Mouse (Mus musculus) embryonic facial prominence, embryonic 11.5 days (tissue): ENCODE measurements around the gene Lrrc75b. TPM values are rescaled to one million over a fixed set of nuclear protein-coding genes. Genes with fewer than 3 reads are reported as not detected.

Experiments
- ATAC-seq: fragments of 200-750 bp; cut with Nextera tagmentation; replicated peaks from 2 replicates; pipeline ENCODE4 v1.8.0; 2017; ENCODE audit warnings: low read depth; ENCODE audit not compliant: insufficient number of reproducible peaks, low FRiP score, low TSS enrichment
- DNase-seq: peaks from one replicate; pipeline ENCODE4 v3.0.0-alpha.2; 2015; ENCODE audit warnings: low spot score
- H3K27ac ChIP-seq: fragments of 300-500 bp; sonication (generic); replicated peaks from 2 replicates; pipeline ENCODE4 v1.5.1; 2014; ENCODE audit warnings: mild to moderate bottlenecking, low read depth, low read length, control low read depth
- H3K27me3 ChIP-seq: fragments of 300-500 bp; sonication (generic); 2 replicates; pipeline ENCODE4 v1.6.1; 2014; ENCODE audit warnings: mild to moderate bottlenecking, low read length, moderate library complexity, mixed read lengths; ENCODE audit not compliant: control insufficient read depth, insufficient read depth
- H3K36me3 ChIP-seq: fragments of 300-500 bp; sonication (generic); replicated peaks from 2 replicates; pipeline ENCODE4 v1.6.1; 2014; ENCODE audit warnings: low read depth, mild to moderate bottlenecking, low read length, moderate library complexity, mixed read lengths; ENCODE audit not compliant: control insufficient read depth, insufficient read depth
- H3K4me1 ChIP-seq: fragments of 300-500 bp; sonication (generic); 2 replicates; pipeline ENCODE4 v1.6.1; 2014; ENCODE audit warnings: low read length, mixed read lengths; ENCODE audit not compliant: control insufficient read depth, insufficient read depth
- H3K4me2 ChIP-seq: fragments of 300-500 bp; sonication (generic); 2 replicates; pipeline ENCODE4 v1.6.1; 2014; ENCODE audit warnings: low read depth, mild to moderate bottlenecking, control low read depth, low read length, moderate library complexity
- H3K4me3 ChIP-seq: fragments of 300-500 bp; sonication (generic); 2 replicates; pipeline ENCODE4 v1.5.1; 2014; ENCODE audit warnings: low read depth, low read length, control low read depth
- H3K9ac ChIP-seq: fragments of 300-500 bp; sonication (generic); replicated peaks from 2 replicates; pipeline ENCODE4 v1.6.1; 2014; ENCODE audit warnings: mild to moderate bottlenecking, control low read depth, low read length
- H3K9me3 ChIP-seq: fragments of 300-500 bp; sonication (generic); replicated peaks from 2 replicates; pipeline ENCODE4 v1.6.1; 2016; ENCODE audit warnings: mild to moderate bottlenecking, low read length, inconsistent platforms, mixed read lengths; ENCODE audit not compliant: control insufficient read depth
- WGBS: fragments of 180-500 bp; shearing (Covaris S2); extraction: QIAGEN DNeasy Blood & Tissue Kit; methylation state at CpG from one replicate; pipeline ENCODE4 v1.1.7; 2014; 5-methylcytosine and 5-hydroxymethylcytosine counted together
- polyA plus RNA-seq: library from polyadenylated mRNA; unstranded; fragments of >200 nt; fragmentation: Nextera tagmentation; extraction: Ambion mirVana; gene quantifications from 2 replicates; pipeline ENCODE4 v1.2.1, GENCODE M21; 2014

Lrrc75b gene
- polyA plus RNA-seq, 1 experiment from 2014 or later, result 2.0 TPM

- no peaks in the 10 kb centered on the region for H3K9me3 ChIP-seq
- H3K9ac ChIP-seq, result no peak overlapping the region
- H3K4me3 ChIP-seq, result no peak overlapping the region
- no peak for DNase-seq
- no peaks in the 10 kb centered on the region for H3K36me3 ChIP-seq
- no peak overlapping the region for H3K27ac ChIP-seq
- no peaks in the 10 kb centered on the region for H3K4me1 ChIP-seq
- 79% methylated on average over 5 of the region's 5 CpGs for WGBS
- ATAC-seq, result no peak
- H3K4me2 ChIP-seq, result no peak overlapping the region
- H3K27me3 ChIP-seq, result no peaks in the 10 kb centered on the region
Measured at GRCm38 (mm10) chr10:75566321-75566720, 6.2 kb upstream of the Lrrc75b start.

DNA sequence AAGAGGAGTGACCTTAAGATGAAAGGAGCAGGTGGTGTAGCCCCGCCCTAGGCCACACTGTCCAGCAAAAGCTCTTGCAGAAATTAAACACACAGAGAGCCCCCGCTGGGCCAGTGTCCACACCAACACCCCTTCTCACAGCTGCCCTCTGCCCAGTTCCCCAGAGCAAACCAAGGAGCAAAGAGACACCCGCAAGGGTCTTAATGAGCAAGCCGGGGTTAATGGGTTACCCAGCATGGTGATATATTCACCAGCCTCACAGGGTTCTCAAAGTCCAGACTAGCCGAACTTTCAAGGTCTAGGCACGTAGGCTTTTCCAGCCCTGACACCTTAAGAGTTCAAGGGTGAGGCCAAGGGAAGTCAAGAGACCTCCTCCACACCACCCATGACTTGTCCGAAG is 5.8 kb upstream of the Lrrc75b start:
- DNase-seq (no peak), ATAC-seq (no peak)
- Histone ChIP-seq H3K27ac (no peak overlapping the region), H3K4me2 (no peak overlapping the region), H3K4me1 (peaks cover under 1% of the 10 kb centered on the region; the same call in 1 of the 2 replicates), H3K36me3 (no peaks in the 10 kb centered on the region), H3K27me3 (peaks cover 2% of the 10 kb centered on the region; the same call in 1 of the 2 replicates), H3K9me3 (no peaks in the 10 kb centered on the region), H3K4me3 (no peak overlapping the region), H3K9ac (no peak overlapping the region)
- WGBS, result 82% methylated on average over 7 of the region's 7 CpGs

DNA sequence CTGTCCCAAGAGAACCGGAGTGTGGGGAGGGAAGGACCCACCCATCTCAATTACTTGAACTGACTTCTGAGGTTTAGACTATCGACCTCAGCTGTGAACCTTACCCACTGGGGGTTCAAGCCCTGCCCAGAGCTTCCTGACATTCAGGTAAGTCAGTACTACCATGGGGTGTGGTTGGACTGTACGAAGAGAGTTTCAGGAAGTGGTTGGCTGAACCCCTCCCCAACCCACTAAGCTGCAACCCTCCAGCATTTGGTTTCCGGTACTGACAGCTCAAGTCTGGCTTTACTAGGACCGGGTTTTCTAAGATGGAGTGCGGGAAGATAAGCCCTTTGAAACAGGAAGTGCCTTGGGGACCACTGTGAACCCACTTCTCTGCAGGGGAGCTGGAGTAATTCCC is 5.3 kb upstream of the Lrrc75b start:
- Histone ChIP-seq H3K4me2 (no peak overlapping the region), H3K9me3 (no peaks in the 10 kb centered on the region), H3K9ac (no peak overlapping the region), H3K4me3 (no peak overlapping the region), H3K36me3 (no peaks in the 10 kb centered on the region), H3K27ac (no peak overlapping the region), H3K4me1 (peaks cover 5% of the 10 kb centered on the region), H3K27me3 (peaks cover 2% of the 10 kb centered on the region; the same call in 1 of the 2 replicates)
- 59% methylated on average over 6 of the region's 6 CpGs for WGBS
- ATAC-seq (no peak), DNase-seq (no peak)

DNA sequence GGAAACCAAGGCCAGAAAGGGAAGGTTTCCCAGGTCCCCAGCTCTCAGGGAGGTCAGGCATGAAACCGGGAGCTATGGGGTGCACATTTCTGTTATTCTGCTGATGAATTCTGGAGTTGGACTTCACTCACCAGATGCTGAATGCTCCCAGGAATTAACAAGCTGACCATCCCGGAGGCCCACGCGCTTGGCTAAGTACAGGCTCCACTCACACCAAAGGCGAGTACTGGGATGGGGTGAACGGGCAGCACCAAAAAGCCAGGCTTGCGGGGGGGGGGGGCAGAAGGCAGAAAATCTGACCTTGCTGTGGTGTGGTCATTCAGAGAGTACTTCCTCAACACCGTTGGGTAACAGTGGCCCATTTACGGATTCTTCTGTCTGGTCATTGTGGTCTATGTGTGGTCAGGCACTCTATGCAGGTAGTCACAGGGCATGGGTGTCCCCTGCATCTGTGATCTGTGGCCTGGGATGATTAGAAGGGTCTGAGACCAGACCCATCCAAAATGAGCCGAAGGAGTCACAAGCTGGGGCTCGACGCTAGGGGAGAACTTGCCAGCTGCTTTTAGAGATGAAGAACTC is 4.6 kb upstream of the Lrrc75b start:
- no peaks in the 10 kb centered on the region for H3K36me3 ChIP-seq
- WGBS, result 78% methylated on average over 12 of the region's 12 CpGs
- DNase-seq (no peak), ATAC-seq (no peak)
- no peak overlapping the region for H3K4me3 ChIP-seq
- H3K27ac ChIP-seq, result no peak overlapping the region
- no peak overlapping the region for H3K9ac ChIP-seq
- H3K27me3 ChIP-seq, result peaks cover 8% of the 10 kb centered on the region; the same call in 1 of the 2 replicates
- H3K9me3 ChIP-seq, result no peaks in the 10 kb centered on the region
- H3K4me2 ChIP-seq, result no peak overlapping the region
- H3K4me1 ChIP-seq, result peaks cover 10% of the 10 kb centered on the region

- Histone ChIP-seq H3K4me3 (no peak overlapping the region), H3K9me3 (no peaks in the 10 kb centered on the region), H3K36me3 (no peaks in the 10 kb centered on the region), H3K4me1 (peaks cover 10% of the 10 kb centered on the region), H3K9ac (no peak overlapping the region), H3K27me3 (peaks cover 10% of the 10 kb centered on the region), H3K27ac (no peak overlapping the region), H3K4me2 (no peak overlapping the region)
- ATAC-seq (no peak), DNase-seq (no peak)
- 76% methylated on average over 8 of the region's 8 CpGs for WGBS
Measured at GRCm38 (mm10) chr10:75562596-75562995, 2.5 kb upstream of the Lrrc75b start.

DNA sequence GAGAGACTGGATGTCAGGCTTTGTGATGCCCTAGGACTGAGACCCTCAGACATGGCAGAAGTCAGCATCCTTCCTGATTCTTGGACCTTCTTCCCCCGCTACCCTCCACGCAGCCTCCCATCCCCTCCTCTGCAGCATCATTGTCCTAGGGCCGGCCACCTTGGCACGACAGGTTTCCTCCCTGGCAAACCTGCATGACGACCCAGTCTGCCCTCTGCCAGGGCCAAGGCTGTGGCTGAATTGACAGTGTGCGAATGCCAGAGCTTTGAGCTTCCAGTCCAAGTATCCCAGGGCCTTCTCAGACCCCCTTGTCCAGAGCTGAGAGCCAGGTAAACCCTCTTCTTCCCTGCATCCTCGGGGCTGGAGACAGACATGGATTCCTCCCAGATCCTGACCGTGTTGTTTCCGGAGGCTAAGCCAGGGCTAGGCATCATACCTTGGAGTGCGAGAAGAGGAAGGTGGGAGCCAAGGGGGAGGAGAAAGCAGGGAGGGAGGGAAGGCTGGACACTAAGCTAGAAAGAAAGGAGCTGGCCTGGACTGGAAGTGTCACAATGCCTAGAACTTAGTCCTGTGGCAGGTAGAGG is 1.0 kb upstream of the Lrrc75b start, which contains the start of gene Ggt1:
Ggt1 (plus strand) TSS at position 534 of the 584 bp plus-strand sequence.
- peak within 1 kb of the TSS; percentile 97; the same call in 1 of the 2 replicates for H3K4me2 ChIP-seq
- no peak for DNase-seq
- peaks cover 12% of the 10 kb centered on the region for H3K4me1 ChIP-seq

GRCm38 (mm10) chr10:75560549-75560899 is 394 bp upstream of the Lrrc75b start:
- no peaks in the 10 kb centered on the region for H3K36me3 ChIP-seq
- H3K27me3 ChIP-seq, result peaks cover 10% of the 10 kb centered on the region
- DNase-seq, result peak; percentile 31
- WGBS, result 5% methylated on average over 6 of the region's 6 CpGs
- no peak overlapping the region; the same call in 1 of the 2 replicates for H3K9ac ChIP-seq
- peaks cover 16% of the 10 kb centered on the region for H3K4me1 ChIP-seq
- no peak overlapping the region for H3K27ac ChIP-seq
- H3K9me3 ChIP-seq, result no peaks in the 10 kb centered on the region
- peak; percentile 13; the same call in 1 of the 2 replicates for ATAC-seq
- H3K4me3 ChIP-seq, result peak overlapping the region; percentile 55; the same call in 1 of the 2 replicates
- peak overlapping the region; percentile 97 for H3K4me2 ChIP-seq

More for the DNA sequence above, 1.0 kb upstream of the Lrrc75b start, which contains the start of gene Ggt1:
- Histone ChIP-seq H3K27ac (no peak within 1 kb of the TSS), H3K4me3 (no peak within 1 kb of the TSS), H3K9me3 (no peaks in the 10 kb centered on the region), H3K9ac (no peak within 1 kb of the TSS; the same call in 1 of the 2 replicates), H3K27me3 (peaks cover 10% of the 10 kb centered on the region), H3K36me3 (no peaks in the 10 kb centered on the region)
- 41% methylated on average over 10 of the region's 10 CpGs for WGBS
- no peak for ATAC-seq

GRCm38 (mm10) chr10:75559041-75559675 is 972 bp downstream of the Lrrc75b start:
- WGBS, result 1% methylated on average over 14 of the region's 14 CpGs
- Histone ChIP-seq H3K27me3 (peaks cover 10% of the 10 kb centered on the region), H3K4me3 (peak overlapping the region; percentile 55), H3K4me1 (peaks cover 16% of the 10 kb centered on the region), H3K36me3 (no peaks in the 10 kb centered on the region), H3K9me3 (no peaks in the 10 kb centered on the region), H3K9ac (peak overlapping the region; percentile 75), H3K27ac (no peak overlapping the region), H3K4me2 (peak overlapping the region; percentile 97)
- ATAC-seq (no peak), DNase-seq (peak; percentile 26)
